Mouse (Mus musculus): Measurements from ENCODE around the gene Tff2.

Gene Tff2

DNA sequence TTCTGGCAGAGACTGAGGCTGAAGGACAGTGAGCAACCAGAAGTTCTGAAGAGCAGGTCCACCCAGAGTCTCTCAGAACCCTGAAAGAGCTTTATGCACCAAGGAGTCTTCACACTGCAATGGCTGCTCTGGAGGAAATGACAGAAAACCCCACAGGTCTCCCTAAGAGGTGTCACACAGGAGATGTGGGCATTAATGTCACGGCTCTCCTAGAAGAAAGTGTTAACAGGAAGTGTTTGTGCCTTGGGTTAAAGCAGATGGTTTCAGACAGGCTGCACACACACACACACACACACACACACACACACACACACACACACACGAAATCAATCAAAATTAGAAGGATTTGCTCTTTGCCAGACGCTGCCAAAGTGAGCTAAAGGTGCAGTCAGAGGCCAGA, 7.8 kb downstream of the Tff2 start:
- DNase-seq (ENCODE audit: low read depth, low spot score): no peak

DNA sequence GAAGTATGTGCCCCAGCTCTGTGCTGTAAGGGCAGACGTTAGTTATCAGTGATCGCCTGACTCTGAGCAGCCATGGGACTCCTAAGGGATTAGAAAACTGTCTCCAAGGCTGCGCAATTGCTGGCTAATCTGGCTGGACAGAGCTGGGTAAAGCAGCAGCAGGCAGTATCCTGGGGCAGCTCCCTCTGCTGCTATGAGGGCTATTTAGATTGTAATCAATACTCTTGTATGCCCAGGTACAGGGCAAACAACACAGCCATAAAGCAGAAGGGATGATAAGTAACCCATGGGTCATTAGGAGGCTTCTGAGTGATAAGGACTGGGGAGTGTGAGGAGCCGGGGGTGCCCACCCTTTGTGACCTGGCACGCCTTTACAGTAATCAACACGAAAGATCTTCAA, 9.2 kb downstream of the Tff2 start:
- DNase-seq (ENCODE audit: low read depth, low spot score): no peak

DNA sequence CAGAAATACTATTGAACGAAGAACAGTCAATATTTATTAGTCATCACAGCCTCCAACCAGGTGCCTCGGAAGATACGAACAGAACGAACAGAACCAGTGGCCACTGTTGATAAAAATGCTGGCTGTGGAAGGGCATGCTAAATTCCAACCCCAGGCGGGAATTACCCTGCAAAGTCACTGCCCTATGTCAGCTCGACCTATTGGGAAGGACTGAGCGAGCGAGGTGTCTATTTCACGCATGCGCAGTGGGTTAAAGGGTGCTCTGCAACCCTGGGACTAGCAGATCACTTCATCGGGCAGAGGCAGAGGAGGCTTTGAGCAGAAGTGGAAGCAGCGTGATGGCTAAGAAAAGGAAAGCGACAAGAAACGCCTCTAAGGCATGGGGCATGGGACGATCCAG, 10.3 kb downstream of the Tff2 start:
- no peak for DNase-seq (ENCODE audit: low read depth, low spot score)

DNA sequence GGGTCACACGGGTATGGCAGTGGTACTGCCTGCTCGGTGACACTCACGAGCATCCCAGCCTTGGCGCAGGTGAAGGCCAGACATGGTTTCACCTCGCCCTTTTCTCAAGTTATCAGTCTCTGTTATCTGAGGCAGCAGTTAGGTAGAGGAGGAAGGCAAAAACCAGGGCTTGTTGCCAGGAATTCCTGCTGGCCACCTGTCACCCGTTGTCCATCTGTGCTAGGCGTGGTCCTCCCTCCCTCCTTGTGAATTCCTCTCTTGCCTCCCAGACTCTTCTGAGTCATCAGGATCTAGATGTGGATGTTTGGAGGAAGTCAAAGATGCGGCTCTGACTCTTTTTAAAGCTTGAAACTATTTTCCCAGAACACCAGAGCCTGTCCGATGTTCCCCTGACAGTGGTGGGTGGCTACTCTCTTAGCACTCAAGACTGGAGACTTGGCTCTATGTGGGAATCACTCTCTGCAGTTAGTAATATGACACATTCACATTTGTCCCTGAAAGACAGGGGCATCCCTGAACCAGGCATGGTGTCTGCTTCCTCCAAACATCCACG, 12.7 kb downstream of the Tff2 start:
- peak; percentile 6 for DNase-seq (ENCODE audit: low read depth, low spot score)

DNA sequence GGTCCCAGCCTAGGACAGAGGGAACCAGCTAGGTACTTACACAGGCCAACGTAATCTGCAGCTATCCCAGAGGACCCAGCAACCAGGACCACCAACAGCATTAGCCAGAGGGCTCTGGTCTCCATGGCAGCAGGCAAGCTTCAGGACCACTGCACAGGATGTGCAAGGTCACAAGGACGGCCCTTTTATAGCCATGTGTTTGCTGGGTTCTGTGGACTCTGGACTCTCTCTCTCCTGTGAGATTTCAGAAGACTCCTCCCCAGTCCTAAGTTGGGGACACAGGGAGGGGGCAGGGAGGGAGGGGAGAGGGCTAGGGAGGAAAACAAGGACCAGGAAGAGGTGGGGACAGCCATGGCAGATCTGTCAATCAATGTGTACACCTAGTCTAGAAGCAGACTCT, 14.6 kb downstream of the Tff2 start, which contains the start of gene Tff3:
TSS of gene Tff3 (minus strand) at position 195 of the 400 bp plus-strand sequence.
- DNase-seq (ENCODE audit: low read depth, low spot score): no peak

DNA sequence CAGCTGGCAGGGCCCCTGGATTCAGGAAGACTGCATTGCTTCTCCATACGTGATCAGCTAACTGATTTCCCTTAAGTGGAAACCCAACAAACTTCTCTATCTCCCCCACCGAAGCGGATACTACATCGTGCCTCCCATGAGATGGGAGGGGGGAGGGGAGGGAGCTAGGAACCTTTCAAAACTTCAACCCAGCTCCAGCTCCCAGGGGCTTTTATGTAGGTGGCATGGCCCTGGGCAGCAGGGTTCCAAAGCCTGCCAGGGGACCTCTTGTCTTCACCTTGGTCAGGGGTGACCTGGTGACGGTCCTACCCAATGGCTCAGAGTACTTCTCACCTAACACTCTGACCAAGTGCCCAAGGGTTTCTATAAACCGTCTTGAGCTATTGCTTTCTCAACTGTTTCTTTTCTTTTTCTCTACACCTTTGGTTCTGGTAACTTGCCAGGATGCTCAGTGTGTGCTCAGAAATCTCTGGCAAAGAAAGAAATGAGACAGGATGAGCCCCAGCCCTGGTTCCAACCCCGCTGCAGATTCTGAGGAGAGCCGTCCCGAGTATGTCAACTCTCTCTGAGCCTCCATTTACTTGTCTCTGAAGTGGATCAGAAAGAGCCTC, 15.3 kb downstream of the Tff2 start:
- DNase-seq (ENCODE audit: low read depth, low spot score): no peak

DNA sequence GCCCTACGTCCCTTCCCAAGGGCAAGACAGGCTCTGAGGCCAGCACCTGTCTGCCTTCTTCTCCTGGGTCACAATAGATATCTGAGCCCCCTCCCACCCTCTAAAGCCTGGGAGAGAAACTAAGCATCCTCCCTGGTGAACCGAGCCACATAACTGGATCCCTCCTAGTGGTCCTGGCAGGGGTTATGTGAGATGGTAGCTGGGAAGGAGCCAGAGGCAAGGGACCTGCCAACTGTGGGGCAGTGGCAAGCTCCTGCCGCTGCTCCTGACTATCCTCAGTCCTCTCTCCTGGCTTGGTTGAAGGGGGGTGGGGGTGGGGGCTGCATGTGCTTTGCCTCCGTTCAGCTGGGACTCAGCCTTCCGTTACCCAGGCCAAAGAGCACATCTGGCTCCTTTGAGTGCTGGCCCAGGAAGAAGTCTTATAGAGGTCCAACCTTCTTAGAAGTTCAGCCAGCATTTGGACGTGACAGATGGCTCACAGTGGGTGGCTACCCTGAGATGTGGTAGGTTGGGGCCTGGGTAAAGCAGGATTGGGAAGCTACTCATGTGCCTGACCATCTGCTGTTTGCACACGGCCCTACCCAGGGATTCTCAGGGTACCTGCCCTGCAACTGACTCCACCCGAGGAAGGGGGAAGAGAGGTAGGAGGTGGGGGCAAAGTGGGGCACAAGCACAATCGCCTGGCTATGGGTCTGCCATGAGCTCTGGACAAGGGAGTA, 18.4 kb downstream of the Tff2 start:
- DNase-seq (ENCODE audit: low read depth, low spot score): no peak

DNA sequence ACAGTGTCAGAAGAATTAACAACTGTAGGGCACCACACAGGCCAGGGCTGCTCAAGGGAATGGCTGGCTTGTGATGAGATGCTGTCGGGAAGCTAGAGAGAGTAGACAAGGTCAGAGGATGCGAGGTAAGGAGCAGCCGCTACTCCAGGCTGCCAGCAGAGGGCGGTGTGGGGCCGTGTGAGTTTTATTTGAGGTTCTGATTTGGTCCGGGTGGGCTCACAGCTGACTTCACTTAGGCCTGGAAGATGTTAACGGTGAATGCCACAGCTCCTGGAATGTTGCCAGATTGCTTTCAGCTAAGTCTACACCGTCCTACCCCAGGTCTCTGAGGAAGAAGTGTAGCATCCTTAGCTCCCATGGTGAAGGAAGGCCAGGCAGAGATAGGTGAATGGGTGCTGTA, 22.1 kb downstream of the Tff2 start:
- peak; percentile 11 for DNase-seq (ENCODE audit: low read depth, low spot score)

DNA sequence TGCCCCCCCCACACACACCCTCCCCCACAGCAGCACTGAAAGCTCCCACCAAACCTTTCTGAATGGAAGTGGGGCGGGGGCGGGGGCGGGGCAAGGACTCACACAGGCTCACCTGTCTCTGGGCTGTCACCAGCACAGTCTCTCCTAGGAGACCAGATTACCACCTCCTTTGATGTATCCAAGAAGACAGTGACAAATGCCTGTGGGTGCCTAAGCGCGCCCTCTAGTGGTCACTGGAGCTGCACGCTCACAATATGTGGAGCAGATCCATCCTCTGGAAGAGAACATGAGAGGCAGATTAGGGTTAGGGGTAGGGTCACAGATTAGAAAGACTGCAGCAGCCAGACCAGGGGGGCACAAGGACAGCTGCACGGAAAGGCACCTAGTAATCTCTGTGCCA, 24.7 kb downstream of the Tff2 start:
- peak; percentile 56 for DNase-seq (ENCODE audit: low read depth, low spot score)

DNA sequence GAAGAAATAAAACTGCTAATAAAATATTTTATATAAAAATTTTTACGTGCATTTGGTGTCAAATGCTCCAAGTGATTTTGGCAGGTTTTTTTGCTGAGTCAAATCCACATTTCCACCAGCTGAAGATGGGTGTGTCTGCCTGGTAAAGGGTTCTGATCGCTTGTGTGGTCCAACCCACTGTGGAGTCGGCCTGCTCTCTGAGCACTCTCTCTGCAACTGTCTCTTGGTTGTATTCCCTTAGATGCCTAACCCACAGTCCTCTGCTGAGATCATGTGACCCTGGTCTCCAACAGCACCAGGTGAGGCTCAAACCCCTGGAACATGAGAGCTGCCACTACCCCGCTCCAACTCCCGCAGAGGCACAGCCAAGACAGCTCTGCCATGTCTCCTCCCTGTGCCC, 26.1 kb downstream of the Tff2 start:
- DNase-seq (ENCODE audit: low read depth, low spot score): no peak

DNA sequence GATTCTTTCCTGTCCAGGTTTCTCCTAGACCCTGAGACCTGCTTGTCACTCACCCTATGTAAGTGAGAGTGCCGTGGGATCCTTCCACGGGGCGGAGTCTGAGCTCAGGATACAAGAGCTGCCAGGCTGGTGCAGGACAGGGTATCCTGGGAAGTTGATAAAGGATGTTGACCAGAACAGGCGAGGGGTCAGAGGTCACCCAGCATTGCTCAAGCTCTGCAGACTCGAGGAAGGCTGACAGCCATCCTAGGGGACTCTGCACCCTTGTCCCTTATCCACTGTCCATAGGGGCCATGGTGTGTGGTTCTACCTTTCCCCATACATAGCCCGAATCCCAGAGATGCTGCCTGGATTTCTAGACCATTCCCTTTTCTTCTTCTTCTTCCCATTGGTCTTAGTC, 28.0 kb downstream of the Tff2 start:
- DNase-seq (ENCODE audit: low read depth, low spot score): no peak

DNA sequence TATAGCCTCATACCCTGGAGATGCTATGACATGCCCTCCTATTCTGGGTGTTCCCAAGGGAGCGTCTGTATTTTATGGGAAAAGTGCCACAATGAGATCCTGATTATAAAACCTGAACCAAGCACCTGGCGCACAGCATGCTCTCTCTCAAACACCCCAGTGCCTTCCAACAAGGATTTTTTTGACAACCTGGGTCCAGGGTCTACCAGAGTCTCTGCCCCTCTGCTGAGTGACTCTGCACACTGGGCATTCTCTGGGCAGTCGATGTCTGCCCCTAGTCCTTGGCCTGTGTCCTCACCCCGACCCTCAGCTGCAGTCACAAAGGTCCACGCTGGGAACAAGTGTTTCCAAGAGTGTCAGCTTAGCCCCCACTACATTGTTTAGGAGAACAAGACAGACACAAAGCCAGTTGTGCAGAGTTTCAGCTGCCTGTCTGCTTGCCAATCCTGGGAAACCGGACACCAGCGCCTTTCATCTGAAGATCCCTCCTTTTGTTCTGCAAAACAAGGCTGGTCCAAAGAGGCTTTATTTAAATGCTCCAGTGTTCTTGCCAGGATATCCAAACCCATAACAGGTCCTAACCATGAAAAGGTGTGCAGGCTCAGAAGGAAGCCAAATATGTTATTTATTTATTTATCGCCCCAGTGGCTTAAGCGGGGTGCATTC, 30.8 kb downstream of the Tff2 start:
- no peak for DNase-seq (ENCODE audit: low read depth, low spot score)

DNA sequence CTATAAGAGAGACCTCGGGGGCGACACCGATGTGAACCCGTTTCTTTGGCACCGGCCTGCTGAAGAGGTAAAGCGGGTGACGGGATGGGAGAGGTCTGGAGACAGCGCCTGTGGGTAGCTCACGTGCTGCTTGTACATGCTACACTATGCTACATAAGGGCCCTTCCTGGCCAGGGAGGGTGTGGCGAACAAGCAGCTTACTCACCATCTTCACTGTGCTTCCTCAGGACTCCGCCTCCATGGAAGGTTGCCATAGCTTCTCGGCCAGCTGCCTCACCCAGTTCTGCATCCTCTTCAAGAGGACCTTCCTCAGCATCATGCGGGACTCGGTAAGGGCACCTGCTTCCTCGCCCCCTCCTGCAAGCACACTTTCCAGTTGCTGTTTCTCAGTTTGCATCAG, 35.7 kb downstream of the Tff2 start:
- peak; percentile 9 for DNase-seq (ENCODE audit: low read depth, low spot score)

DNA sequence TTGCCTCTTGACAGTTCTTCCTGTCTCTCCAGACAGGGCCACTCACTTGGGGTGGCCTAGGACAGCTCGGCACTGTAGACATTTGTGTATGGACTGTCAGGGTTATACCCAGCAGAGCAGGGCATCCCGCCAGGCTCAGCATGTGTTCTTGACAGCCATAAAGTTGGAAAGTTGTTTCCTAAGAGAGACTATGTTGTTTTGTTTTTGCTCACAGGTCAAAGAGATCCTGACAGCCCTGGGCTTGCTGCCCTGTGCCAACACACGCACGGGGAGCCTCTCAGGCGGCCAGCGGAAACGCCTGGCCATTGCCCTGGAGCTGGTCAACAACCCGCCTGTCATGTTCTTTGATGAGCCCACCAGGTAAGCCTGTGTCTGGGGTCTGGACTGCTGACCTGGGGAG, 40.3 kb downstream of the Tff2 start:
- no peak for DNase-seq (ENCODE audit: low read depth, low spot score)

DNA sequence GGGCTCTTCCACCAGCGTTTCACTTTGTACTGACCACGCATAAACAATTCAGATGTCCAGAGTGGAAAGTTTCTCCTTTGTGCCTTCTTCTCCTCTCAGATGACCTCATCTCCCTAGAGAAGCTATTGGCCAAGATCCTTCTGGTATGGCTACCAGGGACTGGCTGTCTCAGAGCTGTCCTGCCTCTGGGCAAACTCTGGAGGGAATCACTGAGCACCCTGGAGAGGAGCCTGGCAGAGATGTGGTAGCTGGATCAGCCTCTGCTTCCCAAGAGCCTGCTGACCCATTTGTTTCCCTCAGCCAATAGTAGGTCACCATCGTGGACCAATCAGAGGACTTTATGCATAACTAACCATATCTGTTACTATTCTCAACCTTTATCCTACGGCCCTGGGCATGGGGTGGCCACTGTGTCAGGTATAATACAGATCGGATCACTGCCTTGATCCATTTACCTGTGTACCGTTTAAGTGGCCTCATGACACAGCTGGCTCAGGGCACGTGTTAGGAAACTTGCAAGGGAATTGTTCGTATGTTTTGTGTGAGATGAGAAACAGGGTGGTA, 41.0 kb downstream of the Tff2 start:
- peak; percentile 27 for DNase-seq (ENCODE audit: low read depth, low spot score)

DNA sequence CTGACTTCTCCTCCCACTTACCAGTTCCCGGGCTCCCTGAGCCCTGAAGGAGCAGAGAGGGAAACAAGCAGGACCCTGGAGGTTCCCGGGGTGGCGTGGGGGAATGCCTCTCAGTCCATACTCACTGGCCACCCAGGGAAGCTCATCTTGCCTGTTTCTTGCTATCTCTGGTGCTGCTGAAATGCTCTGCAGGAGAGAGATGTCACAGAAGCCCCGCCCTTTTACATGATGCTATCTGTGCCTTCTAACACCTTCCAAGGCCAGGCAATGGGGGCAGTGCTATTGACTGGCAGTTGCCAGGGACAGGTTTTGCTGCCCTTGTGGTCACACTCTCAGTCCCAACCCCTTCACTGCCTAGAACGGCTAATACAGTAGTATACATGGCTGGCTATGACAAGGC, 45.3 kb downstream of the Tff2 start:
- DNase-seq (ENCODE audit: low read depth, low spot score): no peak

DNA sequence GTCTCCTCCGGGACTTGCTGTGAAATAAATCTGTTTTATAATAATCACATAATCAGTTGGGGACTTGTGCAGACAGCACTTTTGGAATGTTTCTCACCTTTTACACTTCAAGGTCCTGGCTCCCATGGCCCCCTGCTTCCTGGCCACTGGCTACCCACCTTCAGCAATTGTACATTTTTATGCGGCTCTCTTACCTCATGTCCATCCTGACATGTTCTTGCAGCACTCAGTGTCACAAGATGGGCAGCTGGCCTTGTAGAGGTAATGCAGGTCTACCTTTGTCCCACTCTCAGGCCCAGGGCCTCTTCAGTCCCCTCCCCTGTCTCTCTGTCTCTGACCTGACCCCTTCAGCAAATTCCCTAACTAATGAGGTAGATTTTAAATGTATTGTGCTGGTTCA, 47.2 kb downstream of the Tff2 start:
- DNase-seq (ENCODE audit: low read depth, low spot score): no peak

DNA sequence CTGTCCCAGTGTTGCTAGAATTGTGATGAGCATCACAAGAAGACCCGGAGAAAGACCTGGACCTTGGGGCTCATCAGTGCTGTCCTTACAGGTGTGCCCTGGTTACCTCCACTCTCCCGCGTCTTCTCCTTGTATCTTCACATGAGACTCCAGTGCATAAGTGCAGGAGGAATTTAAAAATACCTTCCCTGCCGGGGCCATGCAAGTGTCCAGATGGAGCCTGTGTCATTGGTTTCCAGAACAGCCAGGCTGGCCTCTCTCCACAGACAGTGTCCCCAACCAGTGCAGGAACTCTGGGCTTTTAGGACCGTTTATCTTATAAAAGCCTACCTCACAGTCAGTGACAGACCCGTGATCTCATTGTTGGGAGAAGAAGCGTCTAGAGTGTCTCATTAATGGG, 48.5 kb downstream of the Tff2 start:
- no peak for DNase-seq (ENCODE audit: low read depth, low spot score)

DNA sequence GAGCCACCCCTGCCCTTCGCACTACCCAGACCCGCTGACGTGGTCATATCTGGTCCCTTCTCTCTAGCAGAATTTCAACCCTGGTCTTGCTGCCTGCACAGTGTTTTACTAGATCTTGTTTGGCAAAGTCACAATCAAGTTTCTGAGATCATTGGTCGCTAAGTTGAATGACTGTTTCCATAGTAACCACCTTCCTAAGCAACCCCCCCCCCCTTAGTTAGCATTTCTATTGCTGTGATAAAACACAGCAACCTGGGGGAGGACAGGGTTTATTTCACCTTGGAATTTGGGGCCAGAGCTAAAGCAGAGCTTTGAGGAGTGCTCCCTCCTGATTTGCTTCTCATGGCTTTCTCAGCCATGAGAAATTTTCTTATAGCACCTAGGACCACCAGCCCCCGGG, 49.3 kb downstream of the Tff2 start:
- DNase-seq (ENCODE audit: low read depth, low spot score): no peak
